Mouse (Mus musculus): ENCODE data around the gene Bex1.
"Not testable (repeated sequence)": the region's sequence is repeated elsewhere in the genome, so short reads cannot be mapped to it uniquely, and the experiment has no call there.

The Bex1 gene

DNA sequence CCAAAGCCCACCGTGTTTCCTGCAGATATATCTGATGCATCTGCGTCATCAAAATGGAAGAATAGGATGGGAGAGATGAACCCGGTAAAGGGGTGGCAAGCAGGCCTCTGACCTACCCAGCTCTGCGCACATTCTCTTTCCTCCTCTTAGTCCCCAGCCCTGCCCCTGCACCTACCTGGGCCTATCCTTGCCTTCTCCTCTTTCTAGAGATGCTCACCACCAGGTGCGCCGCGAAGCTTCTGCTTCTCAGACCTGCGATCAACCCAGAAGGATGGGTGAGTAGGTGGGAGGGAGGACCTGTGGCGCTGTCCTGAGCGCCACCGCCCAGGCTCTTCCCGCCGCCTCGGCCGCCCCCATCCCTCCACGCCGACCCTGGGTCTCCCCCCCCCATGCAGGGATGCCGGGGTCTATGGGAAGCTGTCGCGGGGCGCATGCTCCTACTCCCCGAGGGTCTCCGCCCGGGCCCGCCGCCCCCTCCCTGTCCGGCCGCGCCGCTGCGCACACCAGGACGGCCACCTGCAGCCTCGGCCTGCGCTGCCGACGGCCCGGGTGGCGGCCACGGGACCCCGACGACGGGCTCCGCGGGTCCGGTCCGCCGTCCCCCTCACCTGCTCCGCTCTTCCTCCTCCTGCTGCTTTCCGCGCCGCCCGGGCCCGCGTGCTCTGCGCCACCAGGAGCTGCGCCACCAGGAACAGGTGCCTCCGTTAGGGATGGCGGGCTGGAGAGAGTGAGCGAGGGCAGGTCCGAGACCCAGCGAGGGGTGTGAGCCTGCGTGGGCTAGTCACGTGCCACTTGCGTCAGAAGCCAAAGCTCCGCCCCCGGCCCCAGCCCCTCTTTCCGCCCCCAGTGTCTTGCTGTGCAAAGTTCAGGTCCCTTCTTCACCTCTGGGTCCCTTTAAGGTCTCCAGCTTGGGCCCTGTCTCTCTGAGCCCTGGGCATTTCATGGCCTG lies at the start of gene Bex1, which contains the start of gene Tceal7:
Gene Bex1 (minus strand): TSS at position 785 of the 949 bp plus-strand sequence.
Gene Tceal7 (plus strand): TSS at position 51 of the 949 bp plus-strand sequence.
- DNase-seq (ENCODE audit: extremely low spot score) = not testable (repeated sequence)

DNA sequence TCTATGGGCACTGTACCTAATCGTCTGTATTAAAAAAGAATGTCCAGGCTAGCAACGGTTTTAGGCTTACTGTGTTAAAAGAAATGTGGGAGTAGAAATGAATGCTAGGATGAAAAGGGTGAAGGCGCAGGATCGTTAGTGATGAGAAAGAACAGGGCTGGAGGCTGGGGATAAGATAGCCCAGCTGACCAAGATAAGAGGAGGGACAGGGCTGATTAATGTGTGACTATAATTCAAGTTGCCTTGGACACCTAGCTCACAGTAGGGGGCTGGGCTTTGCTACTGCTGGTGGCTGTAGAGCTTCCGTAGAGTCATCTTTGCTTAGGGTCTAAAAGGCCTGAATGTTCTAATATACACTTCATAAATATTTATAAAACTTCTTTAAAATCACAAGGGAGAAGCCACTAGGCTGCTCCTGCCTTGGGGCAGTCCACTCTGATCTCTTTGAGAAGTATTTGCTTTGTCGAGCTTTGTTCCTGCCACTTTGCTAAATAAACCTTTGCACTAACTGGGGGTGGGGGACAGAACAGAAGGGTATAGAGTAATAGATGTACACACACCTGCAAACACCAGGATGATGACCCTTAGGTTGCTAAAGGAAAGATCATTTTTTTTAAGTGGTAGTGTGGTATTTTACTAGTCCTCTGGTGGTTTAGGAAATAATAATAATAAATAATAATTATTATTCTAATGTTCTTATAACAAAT lies 36.9 kb upstream of the Bex1 start:
- DNase-seq (ENCODE audit: extremely low spot score) = no peak

DNA sequence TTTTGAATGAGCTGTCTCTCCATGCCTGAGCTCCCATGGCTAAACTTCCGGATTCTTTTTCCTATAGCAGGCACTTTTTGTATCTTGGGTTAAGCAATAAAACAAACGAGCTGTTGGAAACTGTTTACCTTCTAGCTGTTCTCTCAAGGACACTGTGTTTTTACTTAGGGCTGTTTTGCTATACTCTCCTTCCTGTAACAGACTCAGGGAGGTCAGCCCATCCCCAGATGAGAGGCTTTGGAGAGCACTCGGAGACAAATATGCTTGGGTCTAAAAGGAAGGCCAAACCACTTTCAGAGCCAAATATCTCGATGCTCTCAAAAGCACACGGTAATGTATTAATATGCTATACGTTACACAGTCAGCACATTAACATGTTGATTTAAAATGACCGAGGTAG lies 34.4 kb upstream of the Bex1 start:
- DNase-seq (ENCODE audit: extremely low spot score) = no peak

DNA sequence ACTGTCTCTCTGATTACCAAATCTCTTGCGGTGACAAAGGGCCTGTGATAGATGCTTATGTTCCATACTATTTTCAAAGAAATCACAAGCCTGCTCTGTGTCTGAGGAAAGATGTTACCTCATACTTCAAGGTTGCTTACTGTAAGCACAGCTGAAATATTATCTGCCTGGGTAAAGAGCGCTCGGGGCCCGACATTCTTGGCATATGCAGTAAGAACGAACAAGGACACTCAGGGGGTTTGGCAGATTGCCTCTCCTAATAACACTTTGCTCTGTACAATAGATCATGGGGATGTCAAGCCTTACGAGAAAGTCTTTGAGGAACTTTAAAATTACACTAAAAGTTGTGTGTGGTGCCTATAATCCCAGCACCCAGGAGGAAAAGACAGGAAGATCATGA lies 33.5 kb upstream of the Bex1 start:
- DNase-seq (ENCODE audit: extremely low spot score) = no peak

DNA sequence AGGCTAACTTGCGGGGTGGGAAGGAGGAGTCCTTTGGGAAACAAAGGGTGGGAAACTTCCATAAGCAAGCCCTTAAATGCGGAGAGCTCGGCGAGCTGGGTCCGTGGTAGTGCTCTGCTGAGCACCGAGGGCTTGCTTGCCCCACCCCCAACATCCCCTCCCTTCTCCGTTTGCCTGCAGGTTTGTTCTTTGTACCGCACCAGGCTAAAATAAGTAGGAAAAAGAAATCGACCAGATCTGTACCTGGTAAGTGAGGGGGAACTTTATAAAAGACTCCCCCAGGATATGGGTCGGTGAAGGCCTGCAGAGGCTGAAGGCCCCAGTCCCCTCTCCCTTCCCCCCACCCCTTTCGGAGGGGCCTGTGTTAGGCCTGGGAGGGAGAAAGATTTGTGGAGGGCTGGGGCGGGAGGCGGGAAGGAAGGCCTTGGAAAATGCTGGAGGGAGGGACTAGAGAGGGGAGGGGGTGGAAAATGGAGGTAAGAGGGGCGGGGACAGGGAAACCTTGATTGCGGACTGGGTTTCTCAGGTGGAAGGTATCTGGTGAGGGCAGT lies 30.3 kb upstream of the Bex1 start:
- DNase-seq (ENCODE audit: extremely low spot score) = peak; percentile 54

DNA sequence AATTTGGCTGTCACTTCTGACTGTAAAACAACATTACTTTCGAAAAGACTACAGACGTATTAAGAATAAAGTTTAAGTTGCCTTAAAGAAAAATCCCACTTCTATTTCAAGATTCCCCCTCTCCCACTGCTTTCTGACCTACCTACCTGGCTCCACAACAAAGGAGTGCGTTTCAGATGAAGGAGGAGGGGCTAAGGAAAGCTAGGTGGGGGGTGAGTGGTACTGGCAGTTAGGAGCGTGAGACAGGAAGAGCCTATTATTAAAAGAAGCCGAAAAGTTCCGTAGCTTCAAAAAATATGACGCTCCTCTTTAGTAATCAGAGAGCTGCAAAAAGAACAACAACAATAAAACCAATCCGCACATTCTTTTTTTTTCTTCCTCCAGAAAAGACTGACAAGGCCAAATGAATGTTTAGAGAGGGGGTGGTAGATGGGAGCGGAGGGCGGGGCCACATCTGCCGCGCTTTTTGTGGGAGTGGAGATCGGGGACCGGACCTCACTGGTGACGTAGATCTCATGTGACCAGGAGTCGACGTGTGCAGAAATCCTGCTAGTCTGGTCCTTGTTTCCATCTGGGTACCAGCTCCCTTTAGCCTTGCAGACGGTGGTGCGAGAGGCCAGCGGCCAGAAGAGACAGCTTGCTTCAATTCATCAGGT lies 29.4 kb upstream of the Bex1 start, which contains the start of gene Tceal9:
Gene Tceal9 (plus strand): TSS at position 506 of the 656 bp plus-strand sequence.
- DNase-seq (ENCODE audit: extremely low spot score) = peak; percentile 79

DNA sequence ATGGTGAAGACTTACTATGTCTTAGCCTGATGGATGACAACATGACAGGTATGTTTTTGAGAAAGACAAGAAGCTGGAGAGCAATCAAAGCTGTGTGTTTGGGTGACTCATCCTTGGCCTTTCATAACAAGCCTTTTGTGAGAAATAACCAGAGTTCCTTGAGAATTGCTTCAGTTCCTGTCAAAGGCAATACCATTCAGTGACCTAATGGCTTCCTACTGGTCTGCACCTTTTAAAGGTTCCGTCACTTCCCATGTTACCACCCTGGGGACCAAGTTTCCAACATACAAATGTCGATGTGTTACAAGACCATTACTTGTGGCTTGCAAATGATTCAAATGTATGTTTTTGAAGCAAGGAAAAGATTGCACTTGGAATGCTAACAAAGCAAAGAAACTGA lies 27.9 kb upstream of the Bex1 start:
- DNase-seq (ENCODE audit: extremely low spot score) = no peak

DNA sequence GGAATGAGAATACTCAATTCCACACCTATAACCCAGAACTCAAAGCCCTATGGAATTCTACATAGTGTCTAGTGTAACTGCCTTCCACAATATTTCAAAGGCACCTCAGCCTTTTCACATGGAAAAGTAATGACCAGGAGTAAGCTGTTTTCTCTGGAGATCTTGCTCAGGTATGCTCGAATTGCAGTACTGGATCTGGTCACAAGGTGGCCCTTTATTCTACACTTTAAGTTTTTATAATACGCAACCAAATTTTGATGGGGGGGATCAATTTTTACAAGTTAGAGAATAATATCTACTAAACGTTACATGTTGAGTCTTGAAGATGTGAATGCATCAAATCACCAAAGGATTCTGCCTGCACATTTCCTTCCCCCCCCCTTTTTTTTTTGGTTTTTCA lies 22.8 kb upstream of the Bex1 start:
- no peak for DNase-seq (ENCODE audit: extremely low spot score)

DNA sequence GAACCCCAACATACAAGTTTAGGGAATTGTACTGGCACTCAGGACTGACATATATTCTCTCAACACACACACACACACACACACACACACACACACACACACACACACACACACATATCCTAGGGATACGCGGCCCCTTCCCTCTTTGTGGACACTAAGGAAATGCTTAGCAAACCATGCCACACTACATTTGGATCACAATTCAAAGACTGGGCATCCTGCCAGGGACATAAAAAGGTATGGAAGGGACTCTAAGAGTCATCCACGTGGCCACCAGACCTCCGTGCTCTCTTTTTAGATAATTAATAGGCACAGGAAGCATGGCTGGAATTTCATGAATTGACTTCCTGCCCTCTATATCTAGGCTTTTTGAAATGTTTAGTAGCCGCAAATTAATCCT lies 12.5 kb upstream of the Bex1 start:
- DNase-seq (ENCODE audit: extremely low spot score) = no peak

DNA sequence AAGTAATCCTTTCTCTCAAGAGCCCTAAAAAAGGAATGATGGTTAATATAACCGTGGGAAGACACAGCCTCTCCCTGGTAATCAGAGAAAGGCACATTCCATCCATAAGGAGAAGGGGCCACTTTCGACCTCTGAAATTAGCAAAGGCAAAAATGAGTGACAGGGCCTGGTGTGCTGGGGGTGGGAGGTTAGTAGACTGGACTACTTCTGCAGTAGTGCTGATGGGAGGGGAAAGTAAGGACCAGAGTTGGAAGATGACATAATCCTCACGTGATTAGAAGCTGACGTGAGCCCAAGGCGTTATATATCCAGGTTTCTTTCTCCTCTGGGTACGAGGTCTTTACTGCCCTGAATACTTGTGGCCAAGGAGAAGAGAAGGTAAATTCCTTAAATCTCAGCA lies 8.4 kb upstream of the Bex1 start:
- no peak for DNase-seq (ENCODE audit: extremely low spot score)

DNA sequence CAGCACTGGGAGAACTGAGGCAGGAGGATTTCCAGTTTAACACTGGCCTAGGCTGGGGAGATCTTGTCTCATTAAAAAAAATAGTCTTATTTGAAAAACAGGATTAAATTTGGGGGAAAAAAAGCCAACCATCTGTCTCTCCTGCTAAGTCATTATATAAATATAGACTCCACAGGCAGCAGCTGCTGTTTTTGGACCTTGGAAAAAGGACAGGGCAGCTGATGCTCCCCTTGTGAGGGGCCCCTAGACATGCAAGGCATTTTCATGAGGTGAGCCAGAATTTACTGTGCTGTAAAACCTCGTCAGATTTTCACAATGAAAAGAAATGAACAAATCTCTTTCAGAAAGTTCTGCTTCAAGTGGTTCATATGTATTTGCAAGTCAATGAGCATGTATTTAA lies 990 bp upstream of the Bex1 start:
- DNase-seq (ENCODE audit: extremely low spot score) = no peak

DNA sequence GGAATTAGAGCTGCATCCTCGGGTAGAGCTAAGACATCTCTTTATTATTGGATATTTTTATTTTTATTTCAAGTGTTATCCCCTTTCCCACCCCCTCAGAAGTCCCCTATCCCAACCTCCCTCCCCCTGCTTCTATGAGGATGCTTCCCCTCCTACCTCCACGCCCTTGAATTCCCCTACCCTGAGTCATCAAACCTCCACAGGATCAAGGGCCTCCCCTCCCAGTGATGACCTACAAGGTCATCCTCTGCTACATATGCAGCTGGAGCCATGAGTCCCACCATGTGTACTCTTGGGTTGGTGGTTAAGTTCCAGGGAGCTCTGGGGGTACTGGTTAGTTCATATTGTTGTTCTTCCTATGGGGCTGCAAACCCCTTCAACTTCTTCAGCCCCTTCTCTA lies 1.9 kb downstream of the Bex1 start:
- no peak for DNase-seq (ENCODE audit: extremely low spot score)

DNA sequence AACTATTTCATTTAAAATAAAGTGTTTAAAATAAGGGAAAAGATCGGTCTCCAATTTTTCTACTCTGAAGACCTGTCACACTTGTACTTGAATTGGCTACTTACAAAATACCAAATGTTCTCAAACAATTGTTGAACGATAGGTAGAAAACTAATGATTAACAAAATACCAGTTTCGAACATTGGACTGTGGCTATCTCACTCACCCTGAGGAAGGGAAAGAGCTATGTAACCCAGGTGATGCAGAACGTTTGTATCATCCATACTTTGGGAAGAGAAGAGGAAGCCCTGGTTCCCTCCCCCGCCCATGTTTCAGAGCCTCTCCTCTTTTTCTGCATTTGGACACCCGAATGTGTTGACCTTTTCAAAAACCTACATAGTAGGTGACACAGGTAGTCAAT lies 10.9 kb downstream of the Bex1 start:
- DNase-seq (ENCODE audit: extremely low spot score) = no peak

DNA sequence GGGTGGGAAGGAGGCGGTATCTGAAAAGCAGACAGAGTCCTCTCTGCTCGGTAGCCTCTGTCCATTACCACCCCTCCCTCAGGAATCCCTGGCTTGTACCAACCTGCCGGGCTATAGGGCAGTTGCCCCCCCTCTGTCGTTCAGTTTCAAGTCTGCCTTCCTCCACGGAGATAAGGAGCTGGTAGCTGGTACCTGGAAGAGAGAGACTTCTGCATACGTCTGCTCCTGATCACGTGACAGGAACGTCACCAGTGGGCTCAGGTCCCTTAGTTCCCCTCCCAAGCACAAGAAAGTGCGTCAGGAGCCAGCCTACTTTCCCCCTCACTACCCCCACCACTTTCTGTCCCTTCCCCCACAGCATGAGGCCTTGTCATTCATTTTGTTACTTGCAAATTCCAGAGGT lies 11.6 kb downstream of the Bex1 start, which contains the start of gene Tceal5:
Gene Tceal5 (minus strand): TSS at position 213 of the 403 bp plus-strand sequence.
- peak; percentile 43 for DNase-seq (ENCODE audit: extremely low spot score)

DNA sequence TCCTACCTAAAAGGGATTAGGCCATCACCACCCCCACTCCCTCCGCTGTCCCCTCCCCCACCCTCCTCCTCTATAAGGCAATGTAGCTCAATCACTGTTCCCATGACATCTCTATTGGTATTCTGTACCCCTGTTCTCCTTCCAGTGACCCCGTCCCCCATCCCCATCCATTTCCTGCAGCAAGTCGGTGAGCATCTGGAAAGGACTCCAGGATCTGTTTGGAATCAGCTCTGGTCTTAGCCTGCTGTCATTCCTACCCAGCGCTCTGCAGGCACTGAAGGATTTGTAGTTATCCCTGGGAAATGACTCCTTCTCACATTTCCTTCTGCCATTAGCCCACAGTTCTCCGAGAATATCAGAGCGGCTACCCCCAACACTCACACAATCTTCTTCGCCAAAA lies 12.1 kb downstream of the Bex1 start:
- DNase-seq (ENCODE audit: extremely low spot score) = no peak

DNA sequence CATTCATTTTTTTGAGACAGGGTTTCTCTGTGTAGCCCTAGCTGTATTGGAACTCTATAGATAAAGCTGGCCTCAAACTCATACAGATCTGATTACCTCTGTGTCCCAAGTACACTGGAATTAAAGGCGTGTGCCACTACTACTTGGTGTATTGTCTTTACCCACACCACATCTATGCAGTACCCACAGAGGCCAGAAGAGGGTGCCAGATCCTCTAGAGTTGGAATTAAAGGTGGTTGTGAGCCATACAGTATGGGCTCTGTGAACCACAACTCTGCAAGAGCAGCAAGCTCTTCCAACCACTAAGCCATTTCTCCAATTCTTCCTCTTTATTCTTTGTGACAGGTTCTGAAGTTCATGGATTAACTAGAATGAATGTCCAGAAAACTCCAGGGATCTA lies 18.4 kb downstream of the Bex1 start:
- DNase-seq (ENCODE audit: extremely low spot score) = peak; percentile 15

DNA sequence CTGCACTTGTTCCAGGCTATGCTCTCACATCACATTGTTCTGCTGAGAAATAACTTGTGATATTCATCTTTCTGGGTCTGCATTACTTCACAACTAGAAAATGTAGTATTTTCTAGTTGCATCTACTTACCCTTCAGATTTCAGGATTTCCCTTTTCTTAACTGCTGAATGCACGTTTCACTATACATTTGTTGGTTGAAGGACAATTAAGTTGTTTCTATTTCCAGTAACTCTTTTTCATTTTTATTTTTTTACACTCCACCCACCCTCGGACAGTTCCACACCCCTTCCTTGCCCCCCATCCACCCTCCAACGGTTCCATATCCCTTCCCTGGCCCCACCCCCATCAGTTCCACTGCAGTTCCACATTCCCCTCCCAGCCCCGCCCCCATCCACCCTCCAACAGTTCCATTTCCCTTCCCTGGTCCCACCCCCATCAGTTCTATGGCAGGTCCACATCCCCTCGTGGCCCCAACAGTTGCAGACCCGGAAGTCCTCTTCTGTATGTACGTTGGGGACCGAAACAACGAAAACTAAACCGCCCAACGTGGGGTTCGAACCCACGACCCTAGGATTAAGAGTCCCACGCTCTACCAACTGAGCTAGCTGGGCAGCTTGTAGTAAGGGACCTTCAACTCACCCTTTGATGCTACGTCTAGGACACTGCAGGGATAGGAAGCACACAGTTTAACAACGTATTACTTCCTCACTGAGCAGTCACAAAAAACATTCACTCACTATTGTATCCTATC lies 19.9 kb downstream of the Bex1 start:
- no peak for DNase-seq (ENCODE audit: extremely low spot score)

DNA sequence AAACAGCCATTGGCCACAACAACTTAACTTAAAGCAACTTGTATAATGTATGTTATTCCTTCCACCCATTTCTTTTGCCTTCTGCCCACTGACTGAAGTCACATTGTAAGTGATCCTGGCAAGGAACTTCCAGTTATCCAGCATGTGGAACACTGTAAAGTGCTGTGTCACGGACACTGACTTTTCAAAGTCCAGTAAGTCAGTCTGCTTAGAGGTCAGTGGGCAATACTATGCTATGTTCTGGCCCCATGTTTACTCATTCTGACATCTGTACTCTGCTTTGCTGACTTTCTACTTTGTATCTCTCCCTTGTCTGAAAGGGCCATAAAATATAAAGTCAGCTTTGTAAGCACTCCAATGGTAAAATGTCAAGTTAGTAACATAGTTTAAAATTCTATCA lies 32.2 kb downstream of the Bex1 start:
- DNase-seq (ENCODE audit: extremely low spot score) = no peak

DNA sequence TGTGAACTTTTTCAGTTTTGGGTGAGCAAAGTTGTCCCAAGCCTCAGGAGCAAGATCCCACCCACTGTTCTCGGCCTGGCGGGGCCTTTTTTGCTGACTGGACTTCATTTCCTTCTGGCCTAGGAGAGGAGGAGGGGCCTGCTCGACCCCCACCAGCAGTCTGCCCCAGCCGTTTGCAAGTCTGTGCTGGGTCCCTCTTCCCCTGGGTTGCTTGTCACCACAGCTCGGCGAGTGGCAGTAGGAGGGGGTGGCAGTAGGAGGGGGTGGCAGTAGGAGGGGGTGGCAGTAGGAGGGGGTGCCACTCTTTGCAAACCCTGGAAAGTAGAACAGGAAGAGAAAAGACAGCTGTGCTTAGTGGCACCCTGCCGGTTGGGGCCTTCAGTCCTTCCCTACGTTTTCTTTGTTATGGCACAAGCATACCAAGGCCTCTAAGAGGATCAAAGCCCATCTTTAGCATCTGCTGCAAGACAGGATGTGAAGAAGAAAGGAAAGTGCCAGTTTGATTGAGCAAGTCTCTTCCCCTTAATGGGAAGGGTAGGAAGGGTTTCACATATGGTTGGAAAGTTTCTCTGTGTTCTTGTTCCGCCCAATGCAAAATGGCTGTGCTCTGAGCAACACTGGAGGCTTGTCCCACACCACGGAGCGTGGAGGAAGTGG lies 34.3 kb downstream of the Bex1 start:
- DNase-seq (ENCODE audit: extremely low spot score) = peak; percentile 35

DNA sequence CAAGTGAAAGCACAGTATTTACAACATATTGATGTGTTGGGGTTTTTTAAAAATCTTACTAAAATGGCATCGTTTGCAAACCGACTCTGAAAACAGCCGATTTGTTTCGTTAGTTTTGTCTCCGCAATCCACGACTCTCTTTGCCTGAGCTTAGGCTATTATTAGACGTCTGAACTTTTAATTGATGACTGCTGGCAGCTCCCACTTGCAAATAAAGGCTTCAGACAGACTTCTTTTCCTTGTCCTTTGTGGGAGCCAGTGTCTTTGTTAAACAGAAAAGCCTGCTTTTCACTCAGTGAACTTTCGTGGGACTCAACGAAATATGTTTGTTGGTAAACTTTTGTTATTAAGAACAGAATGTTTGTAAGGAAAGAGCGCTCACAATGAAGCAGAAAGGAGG lies 42.5 kb downstream of the Bex1 start:
- peak; percentile 35 for DNase-seq (ENCODE audit: extremely low spot score)

DNA sequence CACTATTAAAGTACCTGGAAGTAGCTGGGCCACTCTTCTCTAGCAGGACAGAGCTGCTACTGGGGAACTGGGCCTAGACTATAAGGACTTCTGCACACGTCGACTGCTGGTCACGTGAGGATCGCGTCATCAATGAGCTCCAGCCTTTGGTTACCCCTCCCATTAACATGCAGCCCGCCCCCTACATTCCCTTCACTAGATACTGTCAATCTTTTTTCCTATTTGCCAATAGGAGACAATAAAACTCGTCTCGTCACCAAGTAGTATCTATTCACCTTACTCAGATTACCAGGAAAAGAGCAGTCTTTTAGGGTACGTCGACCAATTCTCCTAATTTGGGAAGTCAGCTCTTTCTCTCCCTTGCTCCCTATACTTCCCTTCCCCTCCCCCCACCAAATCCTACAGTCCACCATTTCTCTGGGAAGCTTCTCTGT lies 43.2 kb downstream of the Bex1 start, which contains the start of gene Tceal8:
Gene Tceal8 (minus strand): TSS at position 225 of the 434 bp plus-strand sequence.
- DNase-seq (ENCODE audit: extremely low spot score) = peak; percentile 79
